Mouse (Mus musculus): ENCODE data around the gene Snx29. TPM values are rescaled to one million over a fixed set of nuclear protein-coding genes. Genes with fewer than 3 reads are reported as not detected.

Gene Snx29
- total RNA-seq, 2 experiments from 2014 or later = 20.9 to 21.0 TPM

- DNase-seq (ENCODE audit: low spot score in 2 of 2) = no peak
These were observed 261.4 kb downstream of the Snx29 start for GRCm38 (mm10) chr16:11583941-11584639.

- DNase-seq (ENCODE audit: low spot score in 2 of 2) = no peak
These were observed 266.0 kb downstream of the Snx29 start for GRCm38 (mm10) chr16:11588689-11589088.

GRCm38 (mm10) chr16:11589336-11589735 lies 266.6 kb downstream of the Snx29 start:
- DNase-seq (ENCODE audit: low spot score in 2 of 2) = no peak

- no peak for DNase-seq (ENCODE audit: low spot score in 2 of 2)
These were observed 267.3 kb downstream of the Snx29 start for GRCm38 (mm10) chr16:11589782-11590695.

- DNase-seq (ENCODE audit: low spot score in 2 of 2) = no peak
These were observed 273.9 kb downstream of the Snx29 start for GRCm38 (mm10) chr16:11596599-11596998.

- no peak for DNase-seq (ENCODE audit: low spot score in 2 of 2)
These were observed 275.1 kb downstream of the Snx29 start for GRCm38 (mm10) chr16:11597769-11598168.

- no peak for DNase-seq (ENCODE audit: low spot score in 2 of 2)
These were observed 276.8 kb downstream of the Snx29 start for GRCm38 (mm10) chr16:11599523-11599922.

- no peak for DNase-seq (ENCODE audit: low spot score in 2 of 2)
These were observed 278.8 kb downstream of the Snx29 start for GRCm38 (mm10) chr16:11601336-11602082.

- no peak for DNase-seq (ENCODE audit: low spot score in 2 of 2)
These were observed 281.1 kb downstream of the Snx29 start for GRCm38 (mm10) chr16:11603667-11604422.

- DNase-seq (ENCODE audit: low spot score in 2 of 2) = no peak
These were observed 289.9 kb downstream of the Snx29 start for GRCm38 (mm10) chr16:11612526-11613126.

GRCm38 (mm10) chr16:11614401-11615014 lies 291.8 kb downstream of the Snx29 start:
- no peak for DNase-seq (ENCODE audit: low spot score in 2 of 2)

- DNase-seq (ENCODE audit: low spot score in 2 of 2) = no peak
These were observed 292.9 kb downstream of the Snx29 start for GRCm38 (mm10) chr16:11615633-11616032.

- DNase-seq (ENCODE audit: low spot score in 2 of 2) = no peak
These were observed 297.2 kb downstream of the Snx29 start for GRCm38 (mm10) chr16:11619951-11620350.

- DNase-seq (ENCODE audit: low spot score in 2 of 2) = no peak
These were observed 298.3 kb downstream of the Snx29 start for GRCm38 (mm10) chr16:11621042-11621441.

- DNase-seq (ENCODE audit: low spot score in 2 of 2) = no peak
These were observed 299.0 kb downstream of the Snx29 start for GRCm38 (mm10) chr16:11621664-11622063.

GRCm38 (mm10) chr16:11623032-11623431 lies 300.3 kb downstream of the Snx29 start:
- no peak for DNase-seq (ENCODE audit: low spot score in 2 of 2)

- no peak for DNase-seq (ENCODE audit: low spot score in 2 of 2)
These were observed 301.4 kb downstream of the Snx29 start for GRCm38 (mm10) chr16:11624121-11624520.

GRCm38 (mm10) chr16:11626004-11626481 lies 303.3 kb downstream of the Snx29 start:
- DNase-seq (ENCODE audit: low spot score in 2 of 2) = no peak

- DNase-seq (ENCODE audit: low spot score in 2 of 2) = no peak
These were observed 303.9 kb downstream of the Snx29 start for GRCm38 (mm10) chr16:11626616-11627015.
